Comparison of ENCODE assay signal across 8 mouse cellular contexts in the genomic region with DNA sequence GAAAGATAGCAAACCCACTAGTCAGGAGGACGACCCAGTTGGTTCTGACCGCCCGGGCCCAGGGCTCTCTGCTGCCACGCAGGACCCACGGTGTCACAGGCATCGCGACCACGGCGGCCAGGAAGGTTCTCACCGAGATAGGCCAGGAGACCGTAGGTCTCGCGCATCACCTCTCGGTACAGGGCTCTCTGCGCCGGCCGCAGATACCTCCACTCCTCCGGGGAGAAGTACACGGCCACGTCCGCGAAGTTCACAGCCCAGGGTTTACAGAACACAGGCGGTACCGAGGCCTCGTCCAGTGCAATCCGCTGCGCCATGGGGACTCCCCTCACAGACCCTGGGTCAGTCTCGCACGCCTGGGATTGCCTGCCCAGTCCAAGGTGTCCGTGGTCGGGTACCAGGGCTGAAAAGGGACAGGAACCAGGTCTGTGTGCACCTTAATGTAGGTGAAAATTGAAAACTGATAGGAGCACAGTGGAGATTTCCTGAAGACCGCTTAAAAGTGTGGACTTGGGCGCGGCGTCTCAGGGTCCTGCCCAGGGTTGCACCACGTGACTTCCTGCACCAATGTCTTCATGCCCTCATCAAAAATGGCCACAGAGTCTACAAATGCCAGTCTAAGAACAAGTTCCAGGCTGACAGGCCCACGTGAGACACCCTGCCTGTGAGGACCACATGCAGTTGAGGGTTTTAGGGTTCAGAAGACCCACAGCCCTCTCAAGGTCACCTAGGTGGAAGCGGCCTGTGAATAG. TPM values are rescaled to one million over a fixed set of nuclear protein-coding genes. Genes with fewer than 3 reads are reported as not detected.
DNase-seq lines count a peak whose midpoint lies in the region; ATAC-seq and TF ChIP-seq lines count a peak whose summit lies in the region.

A gene (minus strand): TSS at position 526 of the 752 bp plus-strand sequence.

- H3K4me3 ChIP-seq in hindbrain, embryonic 12.5 days: peak within 1 kb of the TSS; percentile 45

- peak; percentile 65 for ATAC-seq in Patski
- peak; percentile 89 for ATAC-seq in hindbrain, embryonic 12.5 days (ENCODE audit: low FRiP score)

- no peak within 1 kb of the TSS for H3K27ac ChIP-seq in hindbrain, embryonic 12.5 days

- peak within 1 kb of the TSS; percentile 67 for H3K4me2 ChIP-seq in hindbrain, embryonic 12.5 days (replicated peaks)

- H3K36me3 ChIP-seq in hindbrain, embryonic 12.5 days: peaks cover 29% of the 10 kb centered on the region

- no peak for TF ChIP-seq CTCF in Patski (IDR thresholded peaks at IDR 0.05)

- DNase-seq in Patski (ENCODE audit: low read depth, low spot score): peak; percentile 43
- peak; percentile 96 to 97 for DNase-seq in cerebellum, postnatal 14 days
- peak; percentile 79 to 83 for DNase-seq in frontal cortex, postnatal 10 days (ENCODE audit: low spot score in 2 of 2)
- DNase-seq in layer of hippocampus, postnatal 14 days (ENCODE audit: low spot score in 2 of 2): peak; percentile 83 to 94
- peak; percentile 97 for DNase-seq in lung, postnatal 10 days
- peak; percentile 87 for DNase-seq in ovary, postnatal 14 days (ENCODE audit: low spot score)
- DNase-seq in thymus, postnatal 10 days (ENCODE audit: low spot score in 2 of 2): peak; percentile 77 to 92

- H3K9me3 ChIP-seq in hindbrain, embryonic 12.5 days (replicated peaks): peaks cover 4% of the 10 kb centered on the region; the same call in 1 of the 2 replicates

- peak within 1 kb of the TSS; percentile 70 for H3K9ac ChIP-seq in hindbrain, embryonic 12.5 days

- no peaks in the 10 kb centered on the region for H3K27me3 ChIP-seq in Patski
- no peaks in the 10 kb centered on the region for H3K27me3 ChIP-seq in hindbrain, embryonic 12.5 days

- POLR2A ChIA-PET in Patski (lab: Charles Lee): interaction anchor here (0.7 kb wide), 1 partner anchor 131 kb away, joined by 5 read pairs; no protein-coding TSS in a partner anchor

- in situ Hi-C loops in Patski (cut with MboI; ENCODE audit: low pct_unique_long_range_greater_than_20kb): no loop called here

- CTCF ChIA-PET in Patski (lab: Charles Lee): no interaction called here

- peaks cover 3% of the 10 kb centered on the region; the same call in 1 of the 2 replicates for H3K4me1 ChIP-seq in hindbrain, embryonic 12.5 days

- WGBS in hindbrain, embryonic 12.5 days: 10% methylated on average over 34 of the region's 38 CpGs

RNA-seq across cellular contexts. Expression of the gene that starts here (rescaled TPM):
- polyA plus RNA-seq in Patski (2021): 4.9 TPM
- 5.4 and 6.0 TPM in 2 replicates for polyA plus RNA-seq in hindbrain, embryonic 12.5 days (2016; fragmentation: Nextera tagmentation; extraction: Ambion mirVana)
- 1 to 10 TPM; 2.7 to 3.2 TPM for total RNA-seq in layer of hippocampus, postnatal 14 days (2021)

Comparison
In these comparisons a context has a peak if more than half of its experiments do, and no peak if none do; other contexts are left out.
1. DNase-seq: peak in every context shown above with its lines; median percentile 97 in lung, postnatal 10 days; 96 in cerebellum, postnatal 14 days; 88 in layer of hippocampus, postnatal 14 days; 87 in ovary, postnatal 14 days; 84 in thymus, postnatal 10 days; 81 in frontal cortex, postnatal 10 days; 43 in Patski.